Mouse (Mus musculus) ES-E14 (cell line): ENCODE data around the gene Teddm2.

Experiments
- ZC3H11A ChIP-seq: IDR thresholded peaks from 2 replicates; pipeline ENCODE4 v1.6.1; 2012; ENCODE audit warnings: low read depth, mild to moderate bottlenecking, inconsistent platforms, low read length, borderline replicate concordance
- ZNF384 ChIP-seq: IDR thresholded peaks from 2 replicates; pipeline ENCODE4 v1.6.1; 2012; ENCODE audit warnings: low read depth, low read length, inconsistent platforms

GRCm38 (mm10) chr1:153921642-153922041 lies 21.6 kb upstream of the Teddm2 start:
- TF ChIP-seq ZC3H11A: no peak
- no peak for TF ChIP-seq ZNF384
